Mouse (Mus musculus) spleen, adult 2 months (tissue): ENCODE data around the gene Myh8. TPM values are rescaled to one million over a fixed set of nuclear protein-coding genes. Genes with fewer than 3 reads are reported as not detected.

Experiments used
- DNase-seq, 2 experiments: peaks; one replicate each; pipeline versions ENCODE4 v3.0.0 to v3.0.0-alpha.2; 2012 to 2021; ENCODE audit warnings: low spot score in 2 of 2, low read depth in 1 of 2
- H3K27ac ChIP-seq: fragments of 200-500 bp; 2 replicates; pipeline ENCODE4 v1.5.1; 2012; ENCODE audit warnings: low read length, inconsistent platforms; ENCODE audit not compliant: insufficient read depth
- H3K27me3 ChIP-seq: fragments of 200-500 bp; 2 replicates; pipeline ENCODE4 v1.6.1; 2012; ENCODE audit warnings: mild to moderate bottlenecking, moderate library complexity, low read length, inconsistent platforms; ENCODE audit not compliant: control insufficient read depth, insufficient read depth
- H3K36me3 ChIP-seq: fragments of 200-500 bp; 2 replicates; pipeline ENCODE4 v1.6.1; 2012; ENCODE audit warnings: mild to moderate bottlenecking, low read length, inconsistent platforms; ENCODE audit not compliant: control insufficient read depth, insufficient read depth
- H3K4me1 ChIP-seq: fragments of 200-500 bp; 2 replicates; pipeline ENCODE4 v1.6.1; 2011; ENCODE audit warnings: inconsistent platforms; ENCODE audit not compliant: control insufficient read depth, insufficient read depth, insufficient read length
- H3K4me3 ChIP-seq: fragments of 200-500 bp; 2 replicates; pipeline ENCODE4 v1.5.1; 2011; ENCODE audit warnings: mild to moderate bottlenecking, inconsistent platforms; ENCODE audit not compliant: insufficient read depth, insufficient read length; ENCODE audit errors: extremely low read depth
- CTCF ChIP-seq: fragments of 200-500 bp; IDR thresholded peaks from 2 replicates; pipeline ENCODE4 v1.5.1; 2011; ENCODE audit warnings: mild to moderate bottlenecking, inconsistent platforms; ENCODE audit not compliant: insufficient read depth, insufficient read length, insufficient replicate concordance; ENCODE audit errors: extremely low read depth
- POLR2A ChIP-seq: fragments of 200-500 bp; IDR thresholded peaks from 2 replicates; pipeline ENCODE4 v1.6.1; 2011; ENCODE audit warnings: low read depth, low read length, inconsistent platforms
- WGBS: fragments of 180-500 bp; shearing (Covaris S2); methylation state at CpG from one replicate; pipeline ENCODE4 v1.1.7; 2018; 5-methylcytosine and 5-hydroxymethylcytosine counted together
- polyA plus RNA-seq: library from polyadenylated mRNA; depleted of rRNA; stranded (reverse); fragments of >200 nt; gene quantifications from 2 replicates; pipeline ENCODE4 v1.2.3, GENCODE M21; 2012; rRNA removed

The Myh8 gene
- polyA plus RNA-seq, 1 experiment, result 0.06 TPM

DNA sequence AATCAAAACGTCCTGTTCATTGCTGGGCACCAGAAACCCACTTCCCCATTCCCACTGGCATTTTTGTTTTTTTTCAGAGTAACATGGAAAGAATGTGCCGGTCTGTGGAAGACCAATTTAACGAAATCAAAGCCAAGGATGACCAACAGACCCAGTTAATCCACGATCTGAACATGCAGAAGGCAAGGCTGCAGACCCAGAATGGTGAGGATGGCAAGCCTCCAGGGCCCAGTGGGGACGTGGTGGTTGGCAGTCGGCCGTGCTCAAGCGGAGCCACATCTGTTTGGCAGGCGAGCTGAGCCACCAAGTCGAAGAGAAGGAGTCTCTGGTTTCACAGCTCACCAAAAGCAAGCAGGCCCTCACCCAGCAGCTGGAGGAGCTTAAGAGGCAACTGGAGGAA, 81.1 kb downstream of the Myh8 start:
- DNase-seq, result no peak
- WGBS, result 64% methylated on average over 10 of the region's 10 CpGs
- Histone ChIP-seq H3K27me3 (no peaks in the 10 kb centered on the region), H3K4me1 (no peaks in the 10 kb centered on the region), H3K4me3 (no peak overlapping the region), H3K27ac (no peak overlapping the region), H3K36me3 (no peaks in the 10 kb centered on the region)
- TF ChIP-seq CTCF (no peak), POLR2A (no peak)

Other genes starting within 250 kb of the Myh8 start
- 6.0 and 7.4 TPM in 2 replicates for gene Adprm, start 224.5 kb upstream of the Myh8 start, polyA plus RNA-seq
- gene Sco1, start 224.5 kb upstream of the Myh8 start, polyA plus RNA-seq, result 1.9 and 2.0 TPM in 2 replicates
- not detected in 2 replicates for gene Myh3, start 198.8 kb upstream of the Myh8 start, polyA plus RNA-seq
- gene Myh2, start 106.1 kb upstream of the Myh8 start, polyA plus RNA-seq, result 0.01 TPM in 1 of 2 replicates, not detected in the other
- 0.04 and 0.08 TPM in 2 replicates for gene Myh1, start 77.1 kb upstream of the Myh8 start, polyA plus RNA-seq
- not detected in 2 replicates for gene Myh4, start 39.1 kb upstream of the Myh8 start, polyA plus RNA-seq
- gene Myh13, start 44.5 kb downstream of the Myh8 start, polyA plus RNA-seq, result not detected in 2 replicates
- 4.3 and 4.7 TPM in 2 replicates for gene Gas7, start 178.3 kb downstream of the Myh8 start, polyA plus RNA-seq